Mouse (Mus musculus) brain, embryonic 14.5 days (tissue): ENCODE data around the gene Btbd9.

Experiments used
- CTCF ChIP-seq: fragments of 200-500 bp; IDR thresholded peaks from 2 replicates; pipeline ENCODE4 v1.5.1; 2012; ENCODE audit warnings: inconsistent platforms, mild to moderate bottlenecking, moderate library complexity, borderline replicate concordance; ENCODE audit not compliant: insufficient read depth, insufficient read length; ENCODE audit errors: extremely low read depth
- POLR2A ChIP-seq: fragments of 200-500 bp; IDR thresholded peaks from 2 replicates; pipeline ENCODE4 v1.6.1; 2012; ENCODE audit warnings: mild to moderate bottlenecking, inconsistent platforms, borderline replicate concordance; ENCODE audit not compliant: poor library complexity, insufficient read depth, insufficient read length, severe bottlenecking; ENCODE audit errors: extremely low read depth

GRCm38 (mm10) chr17:30510171-30510570 lies 66.1 kb downstream of the Btbd9 start:
- TF ChIP-seq POLR2A, result no peak
- TF ChIP-seq CTCF, result peak; percentile 32; the same call in 1 of the 2 replicates
